Mouse (Mus musculus) heart, embryonic 12.5 days (tissue): Measurements from ENCODE around the gene Olfr1381. TPM values are rescaled to one million over a fixed set of nuclear protein-coding genes. Genes with fewer than 3 reads are reported as not detected.
"Not testable (repeated sequence)": the region's sequence is repeated elsewhere in the genome, so short reads cannot be mapped to it uniquely, and the experiment has no call there.

Source experiments
- ATAC-seq: fragments of 200-750 bp; cut with Nextera tagmentation; 2 replicates; pipeline ENCODE4 v1.8.0; 2017; ENCODE audit warnings: moderate TSS enrichment, moderate library complexity; ENCODE audit not compliant: insufficient number of reproducible peaks, low FRiP score
- H3K27ac ChIP-seq: fragments of 300-500 bp; sonication (generic); 2 replicates; pipeline ENCODE4 v1.5.1; 2016; ENCODE audit warnings: mild to moderate bottlenecking, moderate library complexity; ENCODE audit not compliant: poor library complexity, severe bottlenecking
- H3K27me3 ChIP-seq: fragments of 300-500 bp; sonication (generic); replicated peaks from 2 replicates; pipeline ENCODE4 v1.6.1; 2016; ENCODE audit warnings: mild to moderate bottlenecking, moderate library complexity
- H3K36me3 ChIP-seq: fragments of 300-500 bp; sonication (generic); 2 replicates; pipeline ENCODE4 v1.6.1; 2016; ENCODE audit warnings: mild to moderate bottlenecking, moderate library complexity
- H3K4me1 ChIP-seq: fragments of 300-500 bp; sonication (generic); replicated peaks from 2 replicates; pipeline ENCODE4 v1.6.1; 2016; ENCODE audit warnings: mild to moderate bottlenecking
- H3K4me2 ChIP-seq: fragments of 300-500 bp; sonication (generic); 2 replicates; pipeline ENCODE4 v1.6.1; 2016; ENCODE audit warnings: mild to moderate bottlenecking, moderate library complexity
- H3K4me3 ChIP-seq: fragments of 300-500 bp; sonication (generic); 2 replicates; pipeline ENCODE4 v1.5.1; 2016; ENCODE audit warnings: mild to moderate bottlenecking
- H3K9ac ChIP-seq: fragments of 300-500 bp; sonication (generic); 2 replicates; pipeline ENCODE4 v1.6.1; 2016; ENCODE audit warnings: mild to moderate bottlenecking, moderate library complexity
- H3K9me3 ChIP-seq: fragments of 300-500 bp; sonication (generic); replicated peaks from 2 replicates; pipeline ENCODE4 v1.6.1; 2016; ENCODE audit warnings: mild to moderate bottlenecking, moderate library complexity
- WGBS: fragments of 180-500 bp; shearing (Covaris S2); methylation state at CpG from one replicate; pipeline ENCODE4 v1.1.7; 2016; 5-methylcytosine and 5-hydroxymethylcytosine counted together
- polyA plus RNA-seq: library from polyadenylated mRNA; unstranded; fragments of >200 nt; fragmentation: Nextera tagmentation; extraction: Ambion mirVana; gene quantifications from 2 replicates; pipeline ENCODE4 v1.2.1, GENCODE M21; 2016

Olfr1381 gene
- polyA plus RNA-seq = not detected in 2 replicates

GRCm38 (mm10) chr11:49543149-49543548, at the start of gene Olfr1381:
Gene Olfr1381 (plus strand): TSS chr11:49543449.
- 82% methylated on average over 3 of the region's 3 CpGs for WGBS
- H3K9ac ChIP-seq, H3K4me2 ChIP-seq, H3K9me3 ChIP-seq, H3K27ac ChIP-seq, H3K27me3 ChIP-seq, H3K4me3 ChIP-seq, ATAC-seq, H3K36me3 ChIP-seq, H3K4me1 ChIP-seq: not testable (repeated sequence)

- ATAC-seq = no peak
- Histone ChIP-seq H3K4me3 (no peak overlapping the region), H3K9ac (no peak overlapping the region), H3K36me3 (no peaks in the 10 kb centered on the region), H3K4me1 (no peaks in the 10 kb centered on the region), H3K9me3 (no peaks in the 10 kb centered on the region), H3K4me2 (no peak overlapping the region), H3K27ac (no peak overlapping the region), H3K27me3 (no peaks in the 10 kb centered on the region)
- 55% methylated on average over 5 of the region's 5 CpGs for WGBS
Observed at GRCm38 (mm10) chr11:49518086-49518485, 25.2 kb upstream of the Olfr1381 start.

GRCm38 (mm10) chr11:49519348-49519747, 23.9 kb upstream of the Olfr1381 start, which contains the start of gene Olfr1383:
Gene Olfr1383 (plus strand): TSS chr11:49519648.
- Histone ChIP-seq H3K4me1 (no peaks in the 10 kb centered on the region), H3K36me3 (no peaks in the 10 kb centered on the region), H3K9ac (no peak within 1 kb of the TSS), H3K4me3 (no peak within 1 kb of the TSS), H3K4me2 (no peak within 1 kb of the TSS), H3K27me3 (no peaks in the 10 kb centered on the region), H3K27ac (no peak within 1 kb of the TSS), H3K9me3 (no peaks in the 10 kb centered on the region)
- no peak for ATAC-seq

- Histone ChIP-seq H3K9me3 (no peaks in the 10 kb centered on the region), H3K4me2 (no peak within 1 kb of the TSS), H3K4me3 (no peak within 1 kb of the TSS), H3K27ac (no peak within 1 kb of the TSS), H3K36me3 (no peaks in the 10 kb centered on the region), H3K4me1 (no peaks in the 10 kb centered on the region), H3K27me3 (no peaks in the 10 kb centered on the region), H3K9ac (no peak within 1 kb of the TSS)
- ATAC-seq = no peak
- 69% methylated on average over 3 of the region's 3 CpGs for WGBS
Observed at GRCm38 (mm10) chr11:49527947-49528346, 15.3 kb upstream of the Olfr1381 start, which contains the start of gene Olfr1382. Gene Olfr1382 (plus strand): TSS chr11:49528247.

GRCm38 (mm10) chr11:49532761-49533160, 10.5 kb upstream of the Olfr1381 start:
- Histone ChIP-seq H3K9ac (no peak overlapping the region), H3K4me1 (no peaks in the 10 kb centered on the region)

GRCm38 (mm10) chr11:49536631-49537030, 6.6 kb upstream of the Olfr1381 start:
- not testable (repeated sequence) for H3K36me3 ChIP-seq, H3K4me1 ChIP-seq, H3K27me3 ChIP-seq, H3K4me2 ChIP-seq, H3K27ac ChIP-seq, H3K4me3 ChIP-seq, H3K9me3 ChIP-seq, ATAC-seq, H3K9ac ChIP-seq
- WGBS = 76% methylated on average over 2 of the region's 2 CpGs

More at GRCm38 (mm10) chr11:49532761-49533160, 10.5 kb upstream of the Olfr1381 start:
- Histone ChIP-seq H3K36me3 (no peaks in the 10 kb centered on the region), H3K9me3 (no peaks in the 10 kb centered on the region), H3K27ac (no peak overlapping the region), H3K27me3 (no peaks in the 10 kb centered on the region), H3K4me3 (no peak overlapping the region), H3K4me2 (no peak overlapping the region)
- ATAC-seq = no peak

- not testable (repeated sequence) for H3K4me1 ChIP-seq, H3K9ac ChIP-seq, H3K9me3 ChIP-seq, H3K4me2 ChIP-seq, H3K36me3 ChIP-seq, H3K4me3 ChIP-seq, H3K27ac ChIP-seq, ATAC-seq, H3K27me3 ChIP-seq
- WGBS = 72% methylated on average over 3 of the region's 3 CpGs
Observed at GRCm38 (mm10) chr11:49554033-49554432, 10.8 kb downstream of the Olfr1381 start.

GRCm38 (mm10) chr11:49556578-49556977, 13.3 kb downstream of the Olfr1381 start, which contains the start of gene Olfr1380:
Gene Olfr1380 (plus strand): TSS chr11:49556878.
- ATAC-seq, H3K4me1 ChIP-seq, H3K27me3 ChIP-seq, H3K9me3 ChIP-seq, H3K27ac ChIP-seq, H3K4me3 ChIP-seq, H3K9ac ChIP-seq, H3K36me3 ChIP-seq, H3K4me2 ChIP-seq: not testable (repeated sequence)
- 72% methylated on average over 5 of the region's 5 CpGs for WGBS

- not testable (repeated sequence) for H3K36me3 ChIP-seq, H3K9ac ChIP-seq, H3K4me3 ChIP-seq, H3K4me1 ChIP-seq, H3K27me3 ChIP-seq, H3K9me3 ChIP-seq, H3K4me2 ChIP-seq, H3K27ac ChIP-seq, ATAC-seq
- 24% methylated on average over 2 of the region's 2 CpGs for WGBS
Observed at GRCm38 (mm10) chr11:49575054-49575453, 31.8 kb downstream of the Olfr1381 start.

GRCm38 (mm10) chr11:49580452-49580851, 37.2 kb downstream of the Olfr1381 start:
- not testable (repeated sequence) for H3K9me3 ChIP-seq, H3K27ac ChIP-seq, H3K4me3 ChIP-seq, H3K9ac ChIP-seq, H3K4me1 ChIP-seq, H3K36me3 ChIP-seq, H3K4me2 ChIP-seq, H3K27me3 ChIP-seq, ATAC-seq
- 76% methylated on average over 8 of the region's 8 CpGs for WGBS

GRCm38 (mm10) chr11:49590213-49590612, 47.0 kb downstream of the Olfr1381 start:
- Histone ChIP-seq H3K27me3 (peaks cover 4% of the 10 kb centered on the region), H3K9ac (no peak overlapping the region), H3K4me3 (no peak overlapping the region), H3K4me1 (no peaks in the 10 kb centered on the region), H3K4me2 (no peak overlapping the region), H3K36me3 (no peaks in the 10 kb centered on the region), H3K9me3 (no peaks in the 10 kb centered on the region), H3K27ac (no peak overlapping the region)
- ATAC-seq = no peak
- 86% methylated on average over 19 of the region's 19 CpGs for WGBS

- not testable (repeated sequence) for H3K4me1 ChIP-seq, H3K4me3 ChIP-seq, H3K4me2 ChIP-seq, H3K27ac ChIP-seq, ATAC-seq, H3K27me3 ChIP-seq, H3K36me3 ChIP-seq, H3K9ac ChIP-seq, H3K9me3 ChIP-seq
- WGBS = 68% methylated on average over 2 of the region's 2 CpGs
Observed at GRCm38 (mm10) chr11:49597149-49597548, 53.9 kb downstream of the Olfr1381 start.
